Mouse (Mus musculus): ENCODE measurements around the gene Hes6.

- TF ChIP-seq CTCF (IDR thresholded peaks at IDR 0.05; ENCODE audit: borderline replicate concordance, extremely low read depth, insufficient read depth, insufficient read length) = no peak
- no peak for TF ChIP-seq POLR2A (IDR thresholded peaks at IDR 0.05; ENCODE audit: borderline replicate concordance, extremely low read depth, insufficient read depth, insufficient read length, poor library complexity, severe bottlenecking)
These were observed 22.7 kb upstream of the Hes6 start for GRCm38 (mm10) chr1:91436380-91437082.

All from brain, embryonic 14.5 days (tissue).